Mouse (Mus musculus) intestine, embryonic 14.5 days (tissue): ENCODE results near the gene Dok4. TPM values are rescaled to one million over a fixed set of nuclear protein-coding genes. Genes with fewer than 3 reads are reported as not detected.

Experiments
- ATAC-seq: fragments of 200-750 bp; cut with Nextera tagmentation; replicated peaks from 2 replicates; pipeline ENCODE4 v1.8.0; 2017; ENCODE audit warnings: low read depth, moderate number of reproducible peaks, moderate TSS enrichment, moderate library complexity; ENCODE audit not compliant: low FRiP score, low TSS enrichment
- DNase-seq: peaks from one replicate; pipeline ENCODE4 v3.0.0-alpha.2; 2018; ENCODE audit warnings: low spot score
- H3K27ac ChIP-seq: fragments of 300-500 bp; sonication (generic); 2 replicates; pipeline ENCODE4 v1.5.1; 2014; ENCODE audit warnings: low read depth, mild to moderate bottlenecking, control low read depth
- H3K27me3 ChIP-seq: fragments of 300-500 bp; sonication (generic); replicated peaks from 2 replicates; pipeline ENCODE4 v1.6.1; 2014; ENCODE audit warnings: low read length, control low read depth; ENCODE audit not compliant: control insufficient read depth, insufficient read depth
- H3K36me3 ChIP-seq: fragments of 300-500 bp; sonication (generic); 2 replicates; pipeline ENCODE4 v1.6.1; 2014; ENCODE audit warnings: low read length, control low read depth; ENCODE audit not compliant: control insufficient read depth, insufficient read depth
- H3K4me1 ChIP-seq: fragments of 300-500 bp; sonication (generic); replicated peaks from 2 replicates; pipeline ENCODE4 v1.6.1; 2014; ENCODE audit warnings: low read length, control low read depth, mixed read lengths; ENCODE audit not compliant: control insufficient read depth, insufficient read depth
- H3K4me2 ChIP-seq: fragments of 300-500 bp; sonication (generic); 2 replicates; pipeline ENCODE4 v1.6.1; 2014; ENCODE audit warnings: low read length
- H3K4me3 ChIP-seq: fragments of 300-500 bp; sonication (generic); 2 replicates; pipeline ENCODE4 v1.5.1; 2014; ENCODE audit warnings: low read depth, low read length, control low read depth, mixed read lengths
- H3K9ac ChIP-seq: fragments of 300-500 bp; sonication (generic); 2 replicates; pipeline ENCODE4 v1.6.1; 2014; ENCODE audit warnings: mild to moderate bottlenecking, low read length
- H3K9me3 ChIP-seq: fragments of 300-500 bp; sonication (generic); 2 replicates; pipeline ENCODE4 v1.6.1; 2016; ENCODE audit warnings: low read length, control low read depth; ENCODE audit not compliant: control insufficient read depth
- WGBS: fragments of 180-500 bp; shearing (Covaris S2); extraction: QIAGEN DNeasy Blood & Tissue Kit; methylation state at CpG from one replicate; pipeline ENCODE4 v1.1.7; 2014; 5-methylcytosine and 5-hydroxymethylcytosine counted together
- polyA plus RNA-seq: library from polyadenylated mRNA; unstranded; fragments of >200 nt; fragmentation: Nextera tagmentation; extraction: Ambion mirVana; gene quantifications from 2 replicates; pipeline ENCODE4 v1.2.1, GENCODE M21; 2014

Dok4 gene
- polyA plus RNA-seq, 1 experiment from 2014 or later: 27.7 TPM

DNA sequence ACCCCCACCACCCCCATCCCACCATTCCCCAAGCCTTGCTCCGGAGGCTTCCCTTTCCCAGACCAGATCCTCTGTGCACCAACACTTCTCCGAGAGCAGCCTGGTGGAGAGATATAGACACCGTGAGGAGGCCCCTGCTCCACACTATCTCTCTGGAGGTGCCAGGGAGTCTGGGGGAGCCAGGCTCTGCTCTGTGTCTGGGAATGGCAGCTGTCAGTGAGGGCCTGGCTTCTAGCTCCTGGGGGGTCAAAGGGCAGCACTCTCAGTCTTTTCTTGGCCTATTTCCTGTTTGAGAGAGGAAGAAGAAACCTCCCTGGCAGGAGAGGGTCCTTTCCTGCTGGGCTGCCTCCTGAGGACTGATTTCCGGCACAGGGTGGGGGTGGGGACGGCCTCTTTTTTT lies 24.9 kb upstream of the Dok4 start:
- H3K4me1 ChIP-seq: peaks cover 47% of the 10 kb centered on the region
- H3K4me3 ChIP-seq: no peak overlapping the region
- DNase-seq: no peak
- WGBS: 20% methylated on average over 5 of the region's 5 CpGs
- 0 out of 2 replicates have a peak, but pooled peaks have one; percentile 11 for ATAC-seq
- no peaks in the 10 kb centered on the region for H3K27me3 ChIP-seq
- H3K36me3 ChIP-seq: peaks cover 28% of the 10 kb centered on the region
- H3K9ac ChIP-seq: no peak overlapping the region
- peak overlapping the region; percentile 16 for H3K27ac ChIP-seq
- no peak overlapping the region for H3K4me2 ChIP-seq
- H3K9me3 ChIP-seq: no peaks in the 10 kb centered on the region

DNA sequence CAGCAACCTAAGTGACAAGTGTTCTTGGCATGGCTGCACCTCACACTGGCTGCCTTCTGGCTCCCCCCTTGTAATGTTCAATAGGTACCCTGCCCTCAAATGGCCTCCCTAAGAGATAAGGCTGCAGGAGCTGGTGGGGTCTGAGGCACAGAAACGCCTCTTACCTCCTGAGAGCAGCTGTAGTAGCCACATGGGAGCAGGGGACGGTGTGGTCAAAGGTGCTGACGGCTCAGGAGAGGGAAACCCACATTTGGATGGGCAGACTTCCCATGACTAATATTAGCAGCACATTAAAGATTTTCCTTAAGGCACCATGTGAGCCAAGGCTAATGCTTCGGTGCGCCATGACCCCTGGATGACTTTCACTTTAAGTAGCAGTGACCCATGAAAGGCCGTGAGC lies 24.5 kb upstream of the Dok4 start:
- H3K36me3 ChIP-seq: peaks cover 23% of the 10 kb centered on the region
- H3K9ac ChIP-seq: no peak overlapping the region
- H3K27ac ChIP-seq: peak overlapping the region; percentile 16
- DNase-seq (no peak), ATAC-seq (no peak)
- no peak overlapping the region for H3K4me3 ChIP-seq
- 20% methylated on average over 6 of the region's 6 CpGs for WGBS
- H3K9me3 ChIP-seq: no peaks in the 10 kb centered on the region
- H3K4me1 ChIP-seq: peaks cover 45% of the 10 kb centered on the region
- no peak overlapping the region for H3K4me2 ChIP-seq
- H3K27me3 ChIP-seq: no peaks in the 10 kb centered on the region

DNA sequence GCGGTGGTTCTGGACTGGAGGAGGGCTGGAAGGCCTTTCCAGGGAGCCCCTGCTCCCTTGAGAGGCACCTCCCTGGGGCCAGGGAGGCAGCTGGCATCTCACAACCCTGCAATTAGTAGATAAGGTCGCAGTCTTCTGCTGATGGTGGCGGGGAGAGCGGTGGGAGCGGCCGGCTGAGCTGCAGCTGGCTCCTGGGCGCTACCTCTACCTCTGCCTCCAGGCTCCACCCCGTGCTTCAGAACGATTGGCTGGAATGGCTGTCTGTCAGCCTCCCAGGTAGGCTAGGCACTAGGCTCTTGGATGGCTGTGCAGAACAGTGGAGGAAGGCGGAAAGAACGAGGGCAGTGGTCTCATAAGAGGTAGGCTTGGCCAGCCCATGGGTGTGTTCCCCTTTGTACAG lies 23.1 kb upstream of the Dok4 start:
- no peaks in the 10 kb centered on the region for H3K27me3 ChIP-seq
- no peak overlapping the region for H3K27ac ChIP-seq
- no peak overlapping the region for H3K9ac ChIP-seq
- H3K4me3 ChIP-seq: no peak overlapping the region; the same call in 1 of the 2 replicates
- H3K9me3 ChIP-seq: no peaks in the 10 kb centered on the region
- peak; percentile 76 for ATAC-seq
- H3K4me2 ChIP-seq: peak overlapping the region; percentile 40
- 12% methylated on average over 11 of the region's 11 CpGs for WGBS
- peak; percentile 84 for DNase-seq
- peaks cover 32% of the 10 kb centered on the region for H3K4me1 ChIP-seq
- H3K36me3 ChIP-seq: peaks cover 18% of the 10 kb centered on the region

DNA sequence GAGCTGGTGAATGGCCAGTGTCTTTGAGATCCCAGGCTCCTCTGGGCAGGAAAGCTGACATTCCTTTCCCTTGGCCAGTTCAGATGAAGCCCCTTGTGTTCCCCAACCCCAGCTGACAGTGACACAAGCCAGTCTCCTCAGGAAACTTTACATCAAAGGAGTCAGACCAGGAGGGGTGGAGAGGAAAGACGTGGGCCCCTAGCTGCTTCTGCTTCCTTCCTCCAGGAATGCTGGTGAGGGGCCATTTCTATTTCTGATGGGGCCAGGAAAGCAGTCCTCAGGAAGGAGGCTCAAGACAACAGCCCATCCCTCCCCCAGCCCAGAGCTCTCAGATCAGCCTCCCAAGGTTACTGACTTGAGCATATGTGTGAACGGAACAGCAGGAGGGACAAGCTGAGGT lies 16.8 kb upstream of the Dok4 start:
- DNase-seq (no peak), ATAC-seq (peak; percentile 43; the same call in 1 of the 2 replicates)
- 18% methylated on average over 2 of the region's 2 CpGs for WGBS

DNA sequence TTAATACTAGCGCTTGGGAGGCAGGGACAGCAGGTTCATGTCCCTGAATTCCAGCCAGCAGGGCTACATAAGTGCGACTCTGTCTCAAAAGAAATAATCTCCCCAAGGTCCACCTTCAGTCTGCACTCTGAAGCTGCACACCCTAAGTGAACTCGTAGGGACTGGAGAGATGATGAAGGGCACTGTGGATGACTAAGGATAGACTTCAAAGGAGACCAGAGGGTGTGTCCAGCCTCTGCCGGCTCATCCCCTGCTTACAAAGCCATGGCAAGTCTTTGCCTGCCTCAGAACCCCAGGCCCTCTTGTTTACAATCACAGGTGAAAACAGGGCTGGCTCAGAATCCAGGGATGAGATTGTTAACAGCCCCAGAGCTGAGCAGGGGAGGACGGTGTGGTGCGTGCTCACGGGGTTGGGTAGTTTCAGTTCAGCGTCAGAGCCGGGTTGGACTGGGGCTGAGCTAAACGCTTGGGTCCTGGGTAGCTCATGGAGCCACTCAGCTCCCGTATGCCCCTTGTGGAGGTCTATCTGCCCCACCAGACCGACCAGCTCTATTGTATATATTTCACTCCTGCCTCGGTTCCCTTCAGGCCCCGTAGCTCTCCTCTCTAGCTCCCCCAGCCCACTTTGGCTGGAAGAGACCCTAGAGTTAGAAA lies 12.4 kb upstream of the Dok4 start:
- ATAC-seq (no peak), DNase-seq (no peak)
- WGBS: 25% methylated on average over 14 of the region's 14 CpGs
- Histone ChIP-seq H3K36me3 (no peaks in the 10 kb centered on the region), H3K27me3 (no peaks in the 10 kb centered on the region), H3K27ac (no peak overlapping the region), H3K9ac (no peak overlapping the region), H3K4me2 (no peak overlapping the region), H3K4me3 (no peak overlapping the region), H3K4me1 (no peaks in the 10 kb centered on the region; the same call in 1 of the 2 replicates), H3K9me3 (no peaks in the 10 kb centered on the region)

More for the DNA sequence above, 16.8 kb upstream of the Dok4 start:
- Histone ChIP-seq H3K9ac (no peak overlapping the region), H3K9me3 (no peaks in the 10 kb centered on the region), H3K4me1 (no peaks in the 10 kb centered on the region; the same call in 1 of the 2 replicates), H3K4me2 (no peak overlapping the region), H3K27me3 (no peaks in the 10 kb centered on the region), H3K36me3 (no peaks in the 10 kb centered on the region), H3K4me3 (no peak overlapping the region), H3K27ac (no peak overlapping the region)

DNA sequence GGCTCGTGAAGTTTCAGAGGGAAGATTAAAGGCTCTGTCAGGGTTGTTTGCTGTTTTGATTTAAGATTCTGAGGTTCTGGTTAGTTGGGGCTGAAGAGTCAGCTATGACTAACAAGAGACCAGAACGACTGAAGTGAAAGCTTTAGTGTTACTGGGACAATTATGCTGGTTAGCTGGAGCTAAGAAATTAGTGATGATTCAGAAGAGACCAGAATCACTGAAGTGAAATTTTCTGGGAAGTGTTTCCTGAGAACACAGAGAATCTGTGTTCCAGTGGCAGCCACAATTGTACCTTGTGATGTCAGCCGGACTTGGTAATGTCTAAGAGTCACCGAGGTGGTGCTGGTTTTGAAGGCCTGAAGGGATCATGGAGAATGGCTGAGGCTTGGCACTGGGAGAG lies 4.6 kb upstream of the Dok4 start:
- H3K27me3 ChIP-seq: no peaks in the 10 kb centered on the region
- H3K9me3 ChIP-seq: no peaks in the 10 kb centered on the region
- H3K4me2 ChIP-seq: no peak overlapping the region
- no peak overlapping the region for H3K4me3 ChIP-seq
- 61% methylated on average over 4 of the region's 4 CpGs for WGBS
- ATAC-seq (no peak), DNase-seq (no peak)
- H3K27ac ChIP-seq: no peak overlapping the region
- H3K4me1 ChIP-seq: peaks cover 6% of the 10 kb centered on the region; the same call in 1 of the 2 replicates
- H3K9ac ChIP-seq: no peak overlapping the region
- H3K36me3 ChIP-seq: no peaks in the 10 kb centered on the region

DNA sequence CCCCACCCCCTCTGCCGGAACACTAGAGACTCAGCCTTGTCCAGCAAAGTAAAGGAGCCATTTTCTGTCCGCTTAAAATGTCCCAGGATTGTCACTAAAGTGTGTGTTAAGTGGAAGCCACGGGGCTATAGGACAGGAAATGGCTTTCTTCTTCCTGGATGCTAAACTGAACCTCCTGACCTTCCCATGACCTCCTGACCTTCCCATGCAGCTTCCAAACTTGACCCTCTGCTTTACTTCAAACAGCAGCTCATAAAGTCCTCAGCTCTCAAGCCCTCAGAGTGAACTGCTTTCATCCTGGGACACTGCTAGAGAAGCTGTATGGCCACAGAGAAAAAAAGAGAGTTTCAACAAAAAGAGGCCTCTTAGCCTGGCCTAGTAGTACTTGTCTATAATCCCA lies 690 bp upstream of the Dok4 start:
- Histone ChIP-seq H3K27ac (no peak overlapping the region), H3K9me3 (no peaks in the 10 kb centered on the region), H3K4me1 (peaks cover 28% of the 10 kb centered on the region), H3K36me3 (no peaks in the 10 kb centered on the region), H3K4me2 (peak overlapping the region; percentile 91; the same call in 1 of the 2 replicates), H3K9ac (no peak overlapping the region), H3K27me3 (0 out of 2 replicates have a peak, but pooled peaks cover 4% of the 10 kb centered on the region), H3K4me3 (no peak overlapping the region)
- 33% methylated on average over 3 of the region's 3 CpGs for WGBS
- DNase-seq (no peak), ATAC-seq (no peak)

DNA sequence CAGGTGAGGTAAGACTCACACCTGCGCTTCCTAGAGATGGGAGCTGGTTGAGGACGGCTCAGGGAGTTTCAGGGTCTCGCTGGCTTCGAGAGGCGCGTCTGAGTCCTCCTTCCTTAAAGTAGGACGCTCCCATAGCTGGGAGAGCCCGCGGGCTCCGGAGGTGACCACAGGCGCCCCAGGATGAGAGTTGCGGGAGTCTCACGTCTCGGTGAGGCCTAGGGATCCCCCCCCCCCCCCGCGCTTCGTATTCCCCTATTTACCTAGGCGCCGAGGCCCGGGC lies 319 bp downstream of the Dok4 start:
- Histone ChIP-seq H3K4me1 (peaks cover 34% of the 10 kb centered on the region), H3K36me3 (no peaks in the 10 kb centered on the region), H3K9ac (peak overlapping the region; percentile 56), H3K4me2 (peak overlapping the region; percentile 91), H3K9me3 (no peaks in the 10 kb centered on the region), H3K4me3 (peak overlapping the region; percentile 61), H3K27ac (peak overlapping the region; percentile 38; the same call in 1 of the 2 replicates), H3K27me3 (0 out of 2 replicates have a peak, but pooled peaks cover 4% of the 10 kb centered on the region)
- WGBS: 0% methylated on average over 10 of the region's 20 CpGs
- ATAC-seq (no peak), DNase-seq (no peak)
